Mouse (Mus musculus) lung, adult 2 months (tissue): ENCODE data around the gene Themis2.
"Not testable (repeated sequence)": the region's sequence is repeated elsewhere in the genome, so short reads cannot be mapped to it uniquely, and the experiment has no call there.

Source experiments
- CTCF ChIP-seq: fragments of 200-500 bp; IDR thresholded peaks from 2 replicates; pipeline ENCODE4 v1.5.1; 2011; ENCODE audit warnings: mild to moderate bottlenecking, low read length, control low read depth; ENCODE audit not compliant: insufficient read depth
- POLR2A ChIP-seq: fragments of 200-500 bp; IDR thresholded peaks from 2 replicates; pipeline ENCODE4 v1.6.1; 2011; ENCODE audit warnings: low read depth, mild to moderate bottlenecking, control low read depth, low read length, borderline replicate concordance; ENCODE audit errors: extremely low read depth

DNA sequence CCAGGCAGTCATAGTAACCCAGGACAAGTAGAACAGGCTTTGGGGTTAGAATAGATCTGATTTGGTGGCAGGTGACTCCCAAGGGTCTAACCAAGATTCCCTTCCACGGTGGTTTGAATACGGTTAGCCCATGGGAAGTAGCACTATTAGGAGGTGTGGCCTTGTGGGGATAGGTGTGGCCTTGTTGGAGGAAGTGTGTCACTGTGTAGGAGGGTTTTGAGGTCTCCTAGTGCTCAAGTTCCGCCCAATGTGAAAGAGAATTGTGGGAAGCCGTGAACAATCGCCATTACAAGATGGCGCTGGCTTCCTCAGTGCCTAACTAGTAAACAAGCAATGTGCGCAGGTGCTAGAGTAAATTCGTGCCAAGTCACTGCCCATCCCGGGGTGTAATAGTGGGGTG is 59.0 kb downstream of the Themis2 start:
- TF ChIP-seq CTCF, POLR2A: not testable (repeated sequence)
